Mouse (Mus musculus): ENCODE results near the gene Ccdc126. TPM values are rescaled to one million over a fixed set of nuclear protein-coding genes. Genes with fewer than 3 reads are reported as not detected.

Gene Ccdc126
- polyA plus RNA-seq, 1 experiment from 2014 or later, result 8.0 TPM

- ATAC-seq (ENCODE audit: low FRiP score), result no peak
- no peaks in the 10 kb centered on the region for H3K9me3 ChIP-seq (replicated peaks)
- H3K9ac ChIP-seq (replicated peaks), result no peak overlapping the region
- 91% methylated on average over 3 of the region's 3 CpGs for WGBS
- H3K36me3 ChIP-seq, result no peaks in the 10 kb centered on the region
- H3K27ac ChIP-seq (replicated peaks), result no peak overlapping the region
- H3K4me2 ChIP-seq, result no peak overlapping the region
- no peak overlapping the region for H3K4me3 ChIP-seq (replicated peaks)
- no peaks in the 10 kb centered on the region for H3K4me1 ChIP-seq
- no peaks in the 10 kb centered on the region for H3K27me3 ChIP-seq (replicated peaks)
Measured at GRCm38 (mm10) chr6:49354613-49355012, 35.5 kb downstream of the Ccdc126 start.

DNA sequence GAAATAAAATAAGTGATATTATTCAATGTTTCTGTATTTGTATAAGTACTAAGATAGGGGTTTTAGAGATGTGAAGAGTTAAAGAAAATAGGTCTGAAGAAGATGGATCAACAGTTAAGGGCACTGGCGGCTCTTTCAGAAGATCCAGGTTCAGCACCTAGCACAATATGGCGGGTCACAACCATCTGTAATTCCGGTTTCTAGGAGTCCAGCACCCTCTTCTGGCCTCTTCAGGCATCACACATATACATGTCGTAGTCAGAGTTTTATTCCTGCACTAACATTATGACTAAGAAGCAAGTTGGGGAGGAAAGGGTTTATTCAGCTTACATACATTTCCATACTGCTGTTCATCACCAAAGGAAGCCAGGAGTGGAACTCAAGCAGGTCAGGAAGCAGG, 36.1 kb downstream of the Ccdc126 start:
- H3K4me2 ChIP-seq, result no peak overlapping the region
- no peak for ATAC-seq (ENCODE audit: low FRiP score)
- H3K4me3 ChIP-seq (replicated peaks), result no peak overlapping the region
- H3K27me3 ChIP-seq (replicated peaks), result no peaks in the 10 kb centered on the region
- no peaks in the 10 kb centered on the region for H3K4me1 ChIP-seq
- H3K9me3 ChIP-seq (replicated peaks), result no peaks in the 10 kb centered on the region
- no peaks in the 10 kb centered on the region for H3K36me3 ChIP-seq
- no peak overlapping the region for H3K9ac ChIP-seq (replicated peaks)
- no peak overlapping the region for H3K27ac ChIP-seq (replicated peaks)
- WGBS, result 79% methylated on average over 4 of the region's 4 CpGs

GRCm38 (mm10) chr6:49360420-49360819, 41.3 kb downstream of the Ccdc126 start:
- no peak for ATAC-seq (ENCODE audit: low FRiP score)

DNA sequence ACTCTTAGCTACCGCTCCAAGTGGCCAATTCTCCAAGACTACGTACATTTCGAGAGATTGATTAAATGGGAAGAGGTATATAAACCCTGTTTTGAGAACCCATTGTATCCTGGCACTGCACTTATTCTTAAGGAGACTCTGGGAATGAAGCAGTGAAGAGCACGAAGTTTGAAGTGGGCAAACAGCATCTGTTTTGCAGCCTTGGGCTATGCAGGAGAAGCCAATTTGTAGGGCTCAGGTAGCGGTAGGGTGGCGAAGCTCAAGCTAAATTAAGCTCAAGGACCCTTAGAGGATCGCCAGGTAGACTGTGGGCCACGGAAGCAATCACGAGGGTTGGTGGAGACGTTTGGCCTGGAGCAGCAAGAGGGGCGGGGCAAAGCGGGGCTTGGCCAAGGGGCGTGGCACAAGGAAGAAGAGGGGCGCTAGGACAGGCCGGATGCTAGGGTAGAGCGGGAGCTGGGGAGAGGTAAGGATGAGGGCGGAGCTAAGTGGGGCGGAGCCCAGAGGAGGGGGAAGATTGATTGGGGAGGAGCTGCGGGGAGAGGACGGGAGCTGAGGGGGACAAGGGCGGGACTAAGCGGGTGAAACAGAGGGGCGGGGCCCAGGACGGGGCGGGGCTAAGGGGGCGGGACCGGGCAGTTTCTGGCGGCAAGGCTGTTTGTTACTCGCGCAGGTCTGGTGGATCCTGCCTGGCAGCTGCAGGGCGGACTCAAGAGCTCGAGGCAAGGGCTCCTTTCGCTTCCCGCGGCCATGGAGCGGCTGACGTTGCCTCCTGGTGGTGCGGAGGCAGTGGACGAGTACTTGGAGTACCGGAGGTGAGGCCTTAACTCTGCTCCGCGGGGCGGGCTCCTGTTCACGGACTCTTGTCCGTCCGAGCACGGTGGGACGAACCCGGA, 48.3 kb downstream of the Ccdc126 start, which contains the start of gene Fam221a:
Gene Fam221a, plus strand, starts transcription at position 581 of the 896 bp plus-strand sequence.
- H3K4me3 ChIP-seq (replicated peaks), result peak within 1 kb of the TSS; percentile 64
- no peaks in the 10 kb centered on the region for H3K36me3 ChIP-seq
- H3K4me1 ChIP-seq, result peaks cover 11% of the 10 kb centered on the region
- ATAC-seq (ENCODE audit: low FRiP score), result peak; percentile 98
- H3K27me3 ChIP-seq (replicated peaks), result no peaks in the 10 kb centered on the region
- H3K9ac ChIP-seq (replicated peaks), result peak within 1 kb of the TSS; percentile 61
- H3K27ac ChIP-seq (replicated peaks), result peak within 1 kb of the TSS; percentile 75
- 3% methylated on average over 46 of the region's 49 CpGs for WGBS
- H3K4me2 ChIP-seq, result peak within 1 kb of the TSS; percentile 95
- H3K9me3 ChIP-seq (replicated peaks), result no peaks in the 10 kb centered on the region

More at GRCm38 (mm10) chr6:49360420-49360819, 41.3 kb downstream of the Ccdc126 start:
- H3K27ac ChIP-seq (replicated peaks), result no peak overlapping the region
- no peaks in the 10 kb centered on the region for H3K9me3 ChIP-seq (replicated peaks)
- no peak overlapping the region for H3K4me2 ChIP-seq
- no peak overlapping the region for H3K9ac ChIP-seq (replicated peaks)
- no peaks in the 10 kb centered on the region for H3K4me1 ChIP-seq
- H3K27me3 ChIP-seq (replicated peaks), result no peaks in the 10 kb centered on the region
- H3K4me3 ChIP-seq (replicated peaks), result no peak overlapping the region
- no peaks in the 10 kb centered on the region for H3K36me3 ChIP-seq

- H3K36me3 ChIP-seq, result no peaks in the 10 kb centered on the region
- no peak for ATAC-seq (ENCODE audit: low FRiP score)
- no peak overlapping the region for H3K27ac ChIP-seq (replicated peaks)
- H3K4me2 ChIP-seq, result peak overlapping the region; percentile 95
- peak overlapping the region; percentile 61 for H3K9ac ChIP-seq (replicated peaks)
- H3K9me3 ChIP-seq (replicated peaks), result no peaks in the 10 kb centered on the region
- WGBS, result 31% methylated on average over 3 of the region's 3 CpGs
- H3K4me3 ChIP-seq (replicated peaks), result peak overlapping the region; percentile 64
- H3K4me1 ChIP-seq, result peaks cover 11% of the 10 kb centered on the region
- no peaks in the 10 kb centered on the region for H3K27me3 ChIP-seq (replicated peaks)
Measured at GRCm38 (mm10) chr6:49368212-49368611, 49.1 kb downstream of the Ccdc126 start.

DNA sequence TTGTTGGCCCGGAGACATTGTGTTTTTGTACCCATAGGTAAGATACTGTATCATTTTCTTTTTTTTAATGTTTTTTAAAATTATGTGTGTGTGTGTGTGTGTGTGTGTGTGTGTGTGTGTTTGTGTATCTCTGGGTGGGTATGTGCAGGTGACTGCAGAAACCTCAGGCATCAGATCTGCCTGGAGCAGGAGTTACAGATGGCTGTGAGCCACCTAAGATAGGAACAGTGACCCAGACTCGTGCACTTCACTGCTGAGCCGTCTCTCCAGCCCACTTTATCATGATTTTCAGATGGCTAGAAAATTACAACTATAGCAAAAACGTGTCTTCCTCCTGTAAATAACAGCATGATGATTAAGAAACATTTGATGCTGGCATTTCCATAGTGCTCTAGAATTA, 53.6 kb downstream of the Ccdc126 start:
- 81% methylated on average over 4 of the region's 4 CpGs for WGBS
- no peak overlapping the region for H3K4me2 ChIP-seq

GRCm38 (mm10) chr6:49373943-49374342, 54.9 kb downstream of the Ccdc126 start:
- Histone ChIP-seq H3K27me3 (replicated peaks) (no peaks in the 10 kb centered on the region), H3K4me3 (replicated peaks) (no peak overlapping the region), H3K27ac (replicated peaks) (no peak overlapping the region), H3K4me2 (no peak overlapping the region), H3K9me3 (replicated peaks) (no peaks in the 10 kb centered on the region), H3K36me3 (no peaks in the 10 kb centered on the region), H3K4me1 (no peaks in the 10 kb centered on the region), H3K9ac (replicated peaks) (no peak overlapping the region)
- no peak for ATAC-seq (ENCODE audit: low FRiP score)
- 59% methylated on average over 2 of the region's 2 CpGs for WGBS

More for the DNA sequence above, 53.6 kb downstream of the Ccdc126 start:
- Histone ChIP-seq H3K9ac (replicated peaks) (no peak overlapping the region), H3K27ac (replicated peaks) (no peak overlapping the region), H3K4me3 (replicated peaks) (no peak overlapping the region), H3K9me3 (replicated peaks) (no peaks in the 10 kb centered on the region), H3K4me1 (peaks cover 7% of the 10 kb centered on the region), H3K27me3 (replicated peaks) (no peaks in the 10 kb centered on the region), H3K36me3 (no peaks in the 10 kb centered on the region)
- ATAC-seq (ENCODE audit: low FRiP score), result no peak

- 71% methylated on average over 12 of the region's 12 CpGs for WGBS
- Histone ChIP-seq H3K36me3 (no peaks in the 10 kb centered on the region), H3K27ac (replicated peaks) (no peak overlapping the region), H3K4me1 (no peaks in the 10 kb centered on the region), H3K9me3 (replicated peaks) (no peaks in the 10 kb centered on the region), H3K9ac (replicated peaks) (no peak overlapping the region), H3K27me3 (replicated peaks) (no peaks in the 10 kb centered on the region), H3K4me3 (replicated peaks) (no peak overlapping the region), H3K4me2 (no peak overlapping the region)
- ATAC-seq (ENCODE audit: low FRiP score), result no peak
Measured at GRCm38 (mm10) chr6:49378328-49378727, 59.3 kb downstream of the Ccdc126 start.

Other genes with a start within 250 kb of the Ccdc126 start
- 66.1 and 66.4 TPM in 2 replicates for gene Malsu1, start 245.5 kb upstream of the Ccdc126 start, polyA plus RNA-seq (2015; fragmentation: Nextera tagmentation; extraction: Ambion mirVana)
- gene Igf2bp3, start 104.3 kb upstream of the Ccdc126 start, polyA plus RNA-seq (2015; fragmentation: Nextera tagmentation; extraction: Ambion mirVana), result 18.8 and 29.9 TPM in 2 replicates
- 102 and 109 TPM in 2 replicates for gene Tra2a, start 55.2 kb upstream of the Ccdc126 start, polyA plus RNA-seq (2015; fragmentation: Nextera tagmentation; extraction: Ambion mirVana)
- 5.4 and 6.3 TPM in 2 replicates for gene Fam221a, start 48.5 kb downstream of the Ccdc126 start, polyA plus RNA-seq (2015; fragmentation: Nextera tagmentation; extraction: Ambion mirVana)
- 0.05 and 0.18 TPM in 2 replicates for gene Stk31, start 76.3 kb downstream of the Ccdc126 start, polyA plus RNA-seq (2015; fragmentation: Nextera tagmentation; extraction: Ambion mirVana)